ENCODE assay signal across 8 mouse cellular contexts in the genomic region with DNA sequence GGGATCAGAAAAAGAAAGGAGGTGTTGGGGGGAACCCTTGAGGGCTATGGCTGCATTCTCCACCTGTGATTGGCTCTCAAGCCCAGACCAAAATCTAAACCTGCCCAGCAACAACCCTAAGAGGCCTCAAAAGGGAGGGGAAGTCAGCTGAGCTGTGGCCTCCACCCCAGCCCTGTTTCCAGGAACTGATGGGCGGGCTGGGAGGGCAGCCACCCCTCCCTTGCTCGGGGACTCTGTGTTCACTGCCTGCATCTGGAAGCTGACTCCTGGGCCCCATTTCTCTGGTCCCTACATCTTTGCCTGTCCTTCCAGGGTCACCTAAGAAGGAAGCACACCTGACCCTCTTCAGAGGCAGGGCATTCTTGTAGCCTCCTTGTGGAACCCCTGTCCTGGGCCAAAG. TPM values are rescaled to one million over a fixed set of nuclear protein-coding genes. Genes with fewer than 3 reads are reported as not detected.
DNase-seq lines count a peak whose midpoint lies in the region; ATAC-seq and TF ChIP-seq lines count a peak whose summit lies in the region.

No protein-coding gene starts in this region.

- H3K4me2 ChIP-seq in limb, embryonic 13.5 days (replicated peaks) = peak overlapping the region; percentile 60
- no peak overlapping the region for H3K4me2 ChIP-seq in neural tube, embryonic 11.5 days (ENCODE audit: low read depth)

- peak overlapping the region; percentile 55; the same call in 1 of the 2 replicates for H3K9ac ChIP-seq in limb, embryonic 13.5 days
- no peak overlapping the region for H3K9ac ChIP-seq in neural tube, embryonic 11.5 days (ENCODE audit: low read length)

- H3K27ac ChIP-seq in embryonic fibroblast, embryonic 13.5 days (ENCODE audit: insufficient read depth, low read length) = peak overlapping the region; percentile 98
- peak overlapping the region; percentile 97 for H3K27ac ChIP-seq in limb, embryonic 13.5 days
- peak overlapping the region; percentile 47 for H3K27ac ChIP-seq in neural tube, embryonic 11.5 days (ENCODE audit: low read depth, low read length)

- TF ChIP-seq CTCF in embryonic fibroblast, embryonic 13.5 days (IDR thresholded peaks at IDR 0.05; ENCODE audit: borderline replicate concordance, insufficient read depth, low read length) = no peak

- peaks cover 35% of the 10 kb centered on the region for H3K36me3 ChIP-seq in limb, embryonic 13.5 days
- H3K36me3 ChIP-seq in neural tube, embryonic 11.5 days (ENCODE audit: control insufficient read depth, insufficient read depth, low read length) = peaks cover 3% of the 10 kb centered on the region; the same call in 1 of the 2 replicates

- peak; percentile 67 for ATAC-seq in limb, embryonic 13.5 days (ENCODE audit: low FRiP score, low read depth)
- ATAC-seq in neural tube, embryonic 11.5 days (ENCODE audit: insufficient read depth, low FRiP score, low TSS enrichment) = no peak

- DNase-seq in B cell, adult 2 months = peak; percentile 78 to 81
- peak; percentile 97 for DNase-seq in R1 (ENCODE audit: low read depth, low spot score)
- DNase-seq in heart, postnatal 4 days = peak; percentile 80
- no peak for DNase-seq in neural tube, embryonic 11.5 days (ENCODE audit: low spot score)
- DNase-seq in retina, postnatal 1 day = no peak
- no peak for DNase-seq in right cerebral cortex, postnatal 4 days

- WGBS in limb, embryonic 13.5 days = 14% methylated on average over 2 of the region's 2 CpGs
- 21% methylated on average over 2 of the region's 2 CpGs for WGBS in neural tube, embryonic 11.5 days

- TF ChIP-seq POLR2A in embryonic fibroblast, embryonic 13.5 days (IDR thresholded peaks at IDR 0.05; ENCODE audit: low read depth, low read length) = peak; percentile 56

- H3K4me1 ChIP-seq in embryonic fibroblast, embryonic 13.5 days (ENCODE audit: control insufficient read depth, insufficient read depth, low read length) = peaks cover 25% of the 10 kb centered on the region
- H3K4me1 ChIP-seq in limb, embryonic 13.5 days = peaks cover 54% of the 10 kb centered on the region
- H3K4me1 ChIP-seq in neural tube, embryonic 11.5 days (ENCODE audit: control insufficient read depth, insufficient read depth, low read length) = peaks cover 13% of the 10 kb centered on the region

- H3K9me3 ChIP-seq in limb, embryonic 13.5 days = no peaks in the 10 kb centered on the region
- H3K9me3 ChIP-seq in neural tube, embryonic 11.5 days (ENCODE audit: control insufficient read depth, low read length) = no peaks in the 10 kb centered on the region

- no peaks in the 10 kb centered on the region for H3K27me3 ChIP-seq in limb, embryonic 13.5 days
- no peaks in the 10 kb centered on the region for H3K27me3 ChIP-seq in neural tube, embryonic 11.5 days (ENCODE audit: control insufficient read depth, insufficient read depth, low read length)

- H3K4me3 ChIP-seq in embryonic fibroblast, embryonic 13.5 days (ENCODE audit: insufficient read depth, low read length) = no peak overlapping the region
- H3K4me3 ChIP-seq in limb, embryonic 13.5 days = no peak overlapping the region; the same call in 1 of the 2 replicates
- no peak overlapping the region for H3K4me3 ChIP-seq in neural tube, embryonic 11.5 days (ENCODE audit: low read depth, low read length)

RNA-seq across cellular contexts. Expression of a gene that starts 13.5 kb away (rescaled TPM):
- polyA plus RNA-seq in embryonic fibroblast, embryonic 13.5 days (2011; ENCODE audit: insufficient read length, low read depth, missing spikeins) = 18.9 and 26.4 TPM in 2 replicates
- total RNA-seq in heart, postnatal 4 days (2021) = 10 to 100 TPM; 13.5 to 14.6 TPM
- polyA plus RNA-seq in limb, embryonic 13.5 days (2015; fragmentation: Nextera tagmentation; extraction: Ambion mirVana) = 2.7 and 4.1 TPM in 2 replicates
- polyA plus RNA-seq in neural tube, embryonic 11.5 days (2014; fragmentation: Nextera tagmentation; extraction: Ambion mirVana) = 0.42 and 0.82 TPM in 2 replicates

RNA-seq across cellular contexts. Expression of a gene that starts 15.6 kb away (rescaled TPM):
- polyA plus RNA-seq in embryonic fibroblast, embryonic 13.5 days (2011; ENCODE audit: insufficient read length, low read depth, missing spikeins) = 109 and 118 TPM in 2 replicates
- 100 to 1,000 TPM; 112 to 115 TPM for total RNA-seq in heart, postnatal 4 days (2021)
- polyA plus RNA-seq in limb, embryonic 13.5 days (2015; fragmentation: Nextera tagmentation; extraction: Ambion mirVana) = 42.3 and 43.4 TPM in 2 replicates
- polyA plus RNA-seq in neural tube, embryonic 11.5 days (2014; fragmentation: Nextera tagmentation; extraction: Ambion mirVana) = 75.7 and 79.4 TPM in 2 replicates

RNA-seq across cellular contexts. Expression of a gene that starts 49.4 kb away (rescaled TPM):
- 71.5 and 86.4 TPM in 2 replicates for polyA plus RNA-seq in embryonic fibroblast, embryonic 13.5 days (2011; ENCODE audit: insufficient read length, low read depth, missing spikeins)
- 10 to 100 TPM; 49.2 to 50.5 TPM for total RNA-seq in heart, postnatal 4 days (2021)
- polyA plus RNA-seq in limb, embryonic 13.5 days (2015; fragmentation: Nextera tagmentation; extraction: Ambion mirVana) = 86.8 and 91.5 TPM in 2 replicates
- 84.4 TPM in 2 replicates for polyA plus RNA-seq in neural tube, embryonic 11.5 days (2014; fragmentation: Nextera tagmentation; extraction: Ambion mirVana)

Comparison
In these comparisons a context has a peak if more than half of its experiments do, and no peak if none do; other contexts are left out.
1. DNase-seq: peak in B cell, adult 2 months (2 of 2), R1 (single experiment) and heart, postnatal 4 days (single experiment); none in neural tube, embryonic 11.5 days (single experiment), retina, postnatal 1 day (single experiment) and right cerebral cortex, postnatal 4 days (single experiment).
2. H3K27ac ChIP-seq: peak in every context shown above with its lines; median percentile 98 in embryonic fibroblast, embryonic 13.5 days; 97 in limb, embryonic 13.5 days; 47 in neural tube, embryonic 11.5 days.